Mouse (Mus musculus) CH12.LX (cell line): ENCODE results near the gene C1rl. TPM values are rescaled to one million over a fixed set of nuclear protein-coding genes. Genes with fewer than 3 reads are reported as not detected.

Source experiments
- DNase-seq: peaks from one replicate; pipeline ENCODE4 v3.0.0-alpha.2; 2013; ENCODE audit errors: extremely low read depth
- H3K27ac ChIP-seq: 2 replicates; pipeline ENCODE4 v1.5.1; 2012; ENCODE audit warnings: low read depth, mild to moderate bottlenecking, control low read depth, moderate library complexity; ENCODE audit not compliant: insufficient read depth
- H3K27me3 ChIP-seq: replicated peaks from 2 replicates; pipeline ENCODE3; 2012; ENCODE audit warnings: inconsistent platforms
- H3K36me3 ChIP-seq, 2 experiments: replicated peaks in 1 of 2; 2 replicates each; pipeline versions ENCODE3 to v1.6.1; 2012; ENCODE audit warnings: inconsistent platforms in 1 of 2, low read length in 1 of 2, mild to moderate bottlenecking in 1 of 2, mixed read lengths in 1 of 2, moderate library complexity in 1 of 2; ENCODE audit not compliant: control insufficient read depth in 1 of 2, insufficient read depth in 1 of 2
- H3K4me1 ChIP-seq, 2 experiments: 2 replicates each; pipeline ENCODE4 v1.6.1; 2012; ENCODE audit warnings: inconsistent platforms in 1 of 2, moderate library complexity in 1 of 2; ENCODE audit not compliant: insufficient read depth in 2 of 2, control insufficient read depth in 1 of 2
- H3K4me2 ChIP-seq: 2 replicates; pipeline ENCODE4 v1.6.1; 2012; ENCODE audit warnings: low read depth, mild to moderate bottlenecking, control low read depth; ENCODE audit not compliant: poor library complexity, insufficient read depth, severe bottlenecking
- H3K4me3 ChIP-seq, 3 experiments: fragments of 150-350 bp in 1 of 3; sonication (generic) in 1 of 3; replicated peaks in 1 of 3; 2 replicates each; pipeline versions ENCODE3 to v1.5.1; 2011 to 2012; ENCODE audit warnings: low read depth in 2 of 3, low read length in 2 of 3, mild to moderate bottlenecking in 2 of 3, moderate library complexity in 2 of 3, control low read depth in 1 of 3, improper control_type of control experiment in 1 of 3, inconsistent platforms in 1 of 3, mixed read lengths in 1 of 3; ENCODE audit not compliant: poor library complexity in 1 of 3
- H3K79me2 ChIP-seq: replicated peaks from 2 replicates; pipeline ENCODE4 v1.6.1; 2012; ENCODE audit warnings: mild to moderate bottlenecking, moderate library complexity; ENCODE audit not compliant: control insufficient read depth, poor library complexity, insufficient read depth, severe bottlenecking; ENCODE audit errors: extremely low read depth
- H3K9ac ChIP-seq: 2 replicates; pipeline ENCODE4 v1.6.1; 2012; ENCODE audit warnings: low read depth, mild to moderate bottlenecking, control low read depth, moderate library complexity; ENCODE audit not compliant: insufficient read depth
- H3K9me3 ChIP-seq: replicated peaks from 2 replicates; pipeline ENCODE3; 2012; ENCODE audit warnings: low read length, inconsistent platforms, mixed read lengths
- BHLHE40 ChIP-seq: IDR thresholded peaks from 2 replicates; pipeline ENCODE4 v1.6.1; 2011; ENCODE audit warnings: mild to moderate bottlenecking, low read depth, low read length, improper control_type of control experiment
- CHD2 ChIP-seq: IDR thresholded peaks from 2 replicates; pipeline ENCODE4 v1.6.1; 2011; ENCODE audit warnings: low read length, improper control_type of control experiment
- ELF1 ChIP-seq: IDR thresholded peaks from 2 replicates; pipeline ENCODE4 v1.6.1; 2014; ENCODE audit warnings: low read depth, mild to moderate bottlenecking, inconsistent platforms, low read length, improper control_type of control experiment
- GABPA ChIP-seq: IDR thresholded peaks from 2 replicates; pipeline ENCODE4 v1.6.1; 2012; ENCODE audit warnings: low read depth, low read length, improper control_type of control experiment, inconsistent platforms; ENCODE audit not compliant: insufficient replicate concordance
- HCFC1 ChIP-seq: IDR thresholded peaks from 2 replicates; pipeline ENCODE4 v1.6.1; 2012; ENCODE audit warnings: low read depth, mild to moderate bottlenecking, inconsistent platforms, low read length, improper control_type of control experiment
- IRF4 ChIP-seq: IDR thresholded peaks from 2 replicates; pipeline ENCODE4 v1.6.1; 2014; ENCODE audit warnings: low read depth, mild to moderate bottlenecking, inconsistent platforms, low read length, improper control_type of control experiment
- JUN ChIP-seq: IDR thresholded peaks from 2 replicates; pipeline ENCODE4 v1.6.1; 2011; ENCODE audit warnings: low read depth, mild to moderate bottlenecking, low read length, improper control_type of control experiment, moderate library complexity; ENCODE audit not compliant: insufficient read depth
- JUND ChIP-seq: conservative IDR thresholded peaks from 2 replicates; pipeline ENCODE4 v1.6.1; 2011; ENCODE audit warnings: low read depth, low read length, improper control_type of control experiment
- MEF2A ChIP-seq: IDR thresholded peaks from 2 replicates; pipeline ENCODE4 v1.6.1; 2014; ENCODE audit warnings: low read depth, mild to moderate bottlenecking, inconsistent platforms, low read length, improper control_type of control experiment, borderline replicate concordance
- MYC ChIP-seq: IDR thresholded peaks from 2 replicates; pipeline ENCODE4 v1.6.1; 2011; ENCODE audit warnings: low read depth, mild to moderate bottlenecking, improper control_type of control experiment, low read length
- NELFE ChIP-seq: IDR thresholded peaks from 2 replicates; pipeline ENCODE4 v1.6.1; 2011; ENCODE audit warnings: low read depth, low read length, improper control_type of control experiment
- NRF1 ChIP-seq: IDR thresholded peaks from 2 replicates; pipeline ENCODE4 v1.6.1; 2014; ENCODE audit warnings: low read depth, mild to moderate bottlenecking, inconsistent platforms, low read length, improper control_type of control experiment, moderate library complexity
- RAD21 ChIP-seq: IDR thresholded peaks from 2 replicates; pipeline ENCODE4 v1.6.1; 2011; ENCODE audit warnings: low read depth, mild to moderate bottlenecking, low read length, improper control_type of control experiment, moderate library complexity
- SIN3A ChIP-seq: IDR thresholded peaks from 2 replicates; pipeline ENCODE4 v1.6.1; 2012; ENCODE audit warnings: low read length, improper control_type of control experiment, inconsistent platforms
- TCF12 ChIP-seq: IDR thresholded peaks from 2 replicates; pipeline ENCODE4 v1.6.1; 2014; ENCODE audit warnings: low read depth, mild to moderate bottlenecking, inconsistent platforms, low read length, improper control_type of control experiment
- UBTF ChIP-seq: IDR thresholded peaks from 2 replicates; pipeline ENCODE4 v1.6.1; 2012; ENCODE audit warnings: low read depth, mild to moderate bottlenecking, inconsistent platforms, low read length, improper control_type of control experiment, moderate library complexity
- USF2 ChIP-seq: conservative IDR thresholded peaks from 2 replicates; pipeline ENCODE4 v1.6.1; 2011; ENCODE audit warnings: low read depth, low read length, improper control_type of control experiment
- ZC3H11A ChIP-seq: IDR thresholded peaks from 2 replicates; pipeline ENCODE4 v1.6.1; 2012; ENCODE audit warnings: low read depth, mild to moderate bottlenecking, inconsistent platforms, low read length, improper control_type of control experiment
- ZNF384 ChIP-seq: IDR thresholded peaks from 2 replicates; pipeline ENCODE4 v1.6.1; 2012; ENCODE audit warnings: low read depth, low read length, improper control_type of control experiment, inconsistent platforms
- dilution Hi-C: fragments of 300-500 bp; cut with MboI; formaldehyde crosslinking; loops from 2 replicates; pipeline ENCODE4 v1.14.3; 2020; ENCODE audit warnings: low sequenced_read_pairs; ENCODE audit not compliant: extremely low pct_unique_long_range_greater_than_20kb, extremely low pct_ligation_motif_present
- in situ Hi-C: fragments of 300-500 bp; cut with MboI; formaldehyde crosslinking; loops from 3 replicates; pipeline ENCODE4 v1.14.3; 2019; ENCODE audit warnings: low sequenced_read_pairs, low pct_ligation_motif_present, low pct_unique_long_range_greater_than_20kb, mixed read lengths
- polyA plus RNA-seq: library from polyadenylated mRNA; unstranded; fragments of >175 nt; gene quantifications from 2 replicates; pipeline ENCODE4 v1.2.1, GENCODE M21; 2012; ENCODE audit warnings: low read depth; ENCODE audit not compliant: insufficient read length
- total RNA-seq, 2 experiments: library from RNA; depleted of rRNA; stranded (reverse); fragments of 300-350 nt in 1 of 2; fragments of >200 nt in 1 of 2; gene quantifications; 2 replicates each; pipeline ENCODE4 v1.2.3; 2012 to 2014

C1rl gene
- total and polyA plus RNA-seq, 3 experiments = 0.59 to 2.4 (median 1.2) TPM

GRCm38 (mm10) chr6:124501473-124501872, 8.6 kb downstream of the C1rl start:
- TF ChIP-seq JUN (no peak), USF2 (no peak), JUND (no peak), UBTF (no peak), SIN3A (no peak), CHD2 (no peak), IRF4 (no peak), GABPA (no peak)
- TF ChIP-seq, all 38 proteins: peak for 0
- Histone ChIP-seq H3K4me2 (no peak overlapping the region), H3K4me3 (no peak overlapping the region), H3K4me1 (peaks cover 0 to 24% of the 10 kb centered on the region in 2 experiments; a peak in 2 of 4 replicates), H3K79me2 (no peaks in the 10 kb centered on the region), H3K9ac (no peak overlapping the region), H3K36me3 (no peaks in the 10 kb centered on the region), H3K27ac (no peak overlapping the region), H3K9me3 (no peaks in the 10 kb centered on the region), H3K27me3 (no peaks in the 10 kb centered on the region)
- dilution Hi-C loops (no loop called here), in situ Hi-C loops (no loop called here)
- no peak for DNase-seq

DNA sequence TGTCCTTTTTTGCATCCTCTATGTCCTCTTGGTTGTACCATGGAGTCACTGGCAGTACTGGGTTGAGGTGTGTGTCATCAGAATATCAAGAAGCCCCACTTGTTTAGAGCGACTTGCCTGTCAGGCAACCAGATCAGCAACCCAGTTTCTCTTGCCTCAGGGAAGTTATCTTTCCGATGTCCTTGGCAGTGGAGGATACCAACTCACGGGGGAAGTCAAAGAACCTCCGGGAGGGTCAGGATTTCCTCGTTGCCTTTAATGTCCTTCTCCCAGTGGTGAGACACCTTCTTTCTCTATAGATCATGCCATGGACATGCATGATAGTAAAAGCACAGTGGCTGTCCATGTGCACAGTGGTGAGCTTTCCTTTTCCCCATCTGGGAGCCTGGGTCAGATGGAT, 9.1 kb downstream of the C1rl start:
- DNase-seq = no peak
- TF ChIP-seq CHD2 (no peak), UBTF (no peak), TCF12 (no peak), BHLHE40 (no peak), ZC3H11A (no peak), MYC (no peak), HCFC1 (no peak), NELFE (no peak), ZNF384 (no peak), ELF1 (no peak), JUN (no peak), MEF2A (no peak), RAD21 (no peak), NRF1 (no peak)
- H3K4me3 ChIP-seq = no peak overlapping the region
- H3K27me3 ChIP-seq = no peaks in the 10 kb centered on the region
- no peak overlapping the region for H3K9ac ChIP-seq
- dilution Hi-C loops (no loop called here), in situ Hi-C loops (no loop called here)
- no peak overlapping the region for H3K4me2 ChIP-seq
- H3K36me3 ChIP-seq = peaks cover 0 to 1% of the 10 kb centered on the region in 2 experiments
- peaks cover 0 to 24% of the 10 kb centered on the region in 2 experiments; a peak in 2 of 4 replicates for H3K4me1 ChIP-seq
- no peaks in the 10 kb centered on the region for H3K9me3 ChIP-seq
- no peak overlapping the region for H3K27ac ChIP-seq
- no peaks in the 10 kb centered on the region for H3K79me2 ChIP-seq
